Mouse (Mus musculus): ENCODE data around the gene Accs.

DNA sequence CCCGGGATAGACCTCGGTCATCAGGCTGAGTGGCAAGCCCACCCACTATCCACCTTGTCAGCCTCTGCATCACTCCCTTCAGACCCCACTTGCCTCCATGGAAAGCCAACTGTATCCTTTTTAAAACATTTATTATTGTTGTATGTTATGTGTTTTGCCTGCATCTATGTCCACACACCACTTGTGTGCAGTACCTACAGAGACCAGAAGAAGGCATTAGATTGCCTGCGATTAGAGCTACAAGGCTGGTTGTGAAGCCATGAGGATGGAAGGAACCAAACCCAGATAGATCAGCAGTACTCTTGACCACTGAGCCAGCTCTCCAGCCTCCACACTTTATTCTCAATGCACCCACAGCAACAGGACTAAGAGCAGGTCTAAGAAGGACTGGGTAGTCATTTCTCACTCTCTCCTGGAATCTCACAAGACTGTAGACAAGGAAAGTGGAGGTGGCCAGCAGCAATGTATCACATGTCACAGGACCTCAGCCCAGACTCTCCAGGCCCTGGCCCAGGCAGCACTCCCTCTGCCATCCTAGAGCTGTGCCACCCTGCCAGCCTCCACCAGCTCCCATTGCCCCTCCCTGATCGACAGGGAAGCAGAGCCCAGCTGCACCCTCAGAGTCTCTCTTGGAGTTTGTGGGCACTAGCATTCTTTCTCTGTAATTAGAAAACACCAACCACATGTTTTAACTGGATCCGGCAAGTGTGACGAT, 43.1 kb downstream of the Accs start:
- no peak for TF ChIP-seq RCOR1 (conservative IDR thresholded peaks at IDR 0.05; ENCODE audit: low read depth, low read length)
- peak in 1 of 2 experiments; percentile 33; a peak in 2 of 4 replicates for TF ChIP-seq CTCF (conservative IDR thresholded peaks at IDR 0.05 in 1 of 2, IDR thresholded peaks at IDR 0.05 in 1 of 2; ENCODE audit: low read depth in 2 of 2, low read length in 2 of 2)
- TF ChIP-seq EP300 (IDR thresholded peaks at IDR 0.05; ENCODE audit: low read length) = no peak
- TF ChIP-seq BHLHE40 (IDR thresholded peaks at IDR 0.05; ENCODE audit: low read depth, low read length) = no peak
- no peak for TF ChIP-seq NRF1 (IDR thresholded peaks at IDR 0.05; ENCODE audit: low read depth, low read length)
- no peak for TF ChIP-seq USF1 (IDR thresholded peaks at IDR 0.05; ENCODE audit: low read depth, low read length)
- TF ChIP-seq TBP (conservative IDR thresholded peaks at IDR 0.05; ENCODE audit: low read depth, low read length) = no peak
